Mouse (Mus musculus) CH12.LX (cell line): ENCODE measurements around the gene Ap1ar. TPM values are rescaled to one million over a fixed set of nuclear protein-coding genes. Genes with fewer than 3 reads are reported as not detected.

ENCODE experiments used
- DNase-seq: peaks from one replicate; pipeline ENCODE4 v3.0.0-alpha.2; 2013; ENCODE audit errors: extremely low read depth
- H3K27ac ChIP-seq: 2 replicates; pipeline ENCODE4 v1.5.1; 2012; ENCODE audit warnings: low read depth, mild to moderate bottlenecking, control low read depth, moderate library complexity; ENCODE audit not compliant: insufficient read depth
- H3K27me3 ChIP-seq: replicated peaks from 2 replicates; pipeline ENCODE3; 2012; ENCODE audit warnings: inconsistent platforms
- H3K36me3 ChIP-seq, 2 experiments: replicated peaks in 1 of 2; 2 replicates each; pipeline versions ENCODE3 to v1.6.1; 2012; ENCODE audit warnings: inconsistent platforms in 1 of 2, low read length in 1 of 2, mild to moderate bottlenecking in 1 of 2, mixed read lengths in 1 of 2, moderate library complexity in 1 of 2; ENCODE audit not compliant: control insufficient read depth in 1 of 2, insufficient read depth in 1 of 2
- H3K4me1 ChIP-seq, 2 experiments: 2 replicates each; pipeline ENCODE4 v1.6.1; 2012; ENCODE audit warnings: inconsistent platforms in 1 of 2, moderate library complexity in 1 of 2; ENCODE audit not compliant: insufficient read depth in 2 of 2, control insufficient read depth in 1 of 2
- H3K4me2 ChIP-seq: 2 replicates; pipeline ENCODE4 v1.6.1; 2012; ENCODE audit warnings: low read depth, mild to moderate bottlenecking, control low read depth; ENCODE audit not compliant: poor library complexity, insufficient read depth, severe bottlenecking
- H3K4me3 ChIP-seq, 3 experiments: fragments of 150-350 bp in 1 of 3; sonication (generic) in 1 of 3; replicated peaks in 1 of 3; 2 replicates each; pipeline versions ENCODE3 to v1.5.1; 2011 to 2012; ENCODE audit warnings: low read depth in 2 of 3, low read length in 2 of 3, mild to moderate bottlenecking in 2 of 3, moderate library complexity in 2 of 3, control low read depth in 1 of 3, improper control_type of control experiment in 1 of 3, inconsistent platforms in 1 of 3, mixed read lengths in 1 of 3; ENCODE audit not compliant: poor library complexity in 1 of 3
- H3K79me2 ChIP-seq: replicated peaks from 2 replicates; pipeline ENCODE4 v1.6.1; 2012; ENCODE audit warnings: mild to moderate bottlenecking, moderate library complexity; ENCODE audit not compliant: control insufficient read depth, poor library complexity, insufficient read depth, severe bottlenecking; ENCODE audit errors: extremely low read depth
- H3K9ac ChIP-seq: 2 replicates; pipeline ENCODE4 v1.6.1; 2012; ENCODE audit warnings: low read depth, mild to moderate bottlenecking, control low read depth, moderate library complexity; ENCODE audit not compliant: insufficient read depth
- H3K9me3 ChIP-seq: replicated peaks from 2 replicates; pipeline ENCODE3; 2012; ENCODE audit warnings: low read length, inconsistent platforms, mixed read lengths
- CTCF ChIP-seq, 2 experiments: IDR thresholded peaks in 1 of 2; conservative IDR thresholded peaks in 1 of 2; 2 replicates each; pipeline ENCODE4 v1.5.1; 2011 to 2012; ENCODE audit warnings: low read depth in 2 of 2, low read length in 2 of 2, improper control_type of control experiment in 1 of 2, inconsistent platforms in 1 of 2, mild to moderate bottlenecking in 1 of 2, moderate library complexity in 1 of 2
- E2F4 ChIP-seq: IDR thresholded peaks from 2 replicates; pipeline ENCODE4 v1.6.1; 2011; ENCODE audit warnings: low read depth, low read length, improper control_type of control experiment; ENCODE audit not compliant: insufficient replicate concordance
- ELF1 ChIP-seq: IDR thresholded peaks from 2 replicates; pipeline ENCODE4 v1.6.1; 2014; ENCODE audit warnings: low read depth, mild to moderate bottlenecking, inconsistent platforms, low read length, improper control_type of control experiment
- ETS1 ChIP-seq: conservative IDR thresholded peaks from 2 replicates; pipeline ENCODE4 v1.6.1; 2012; ENCODE audit warnings: low read depth, mild to moderate bottlenecking, inconsistent platforms, low read length, improper control_type of control experiment, moderate library complexity
- GABPA ChIP-seq: IDR thresholded peaks from 2 replicates; pipeline ENCODE4 v1.6.1; 2012; ENCODE audit warnings: low read depth, low read length, improper control_type of control experiment, inconsistent platforms; ENCODE audit not compliant: insufficient replicate concordance
- JUN ChIP-seq: IDR thresholded peaks from 2 replicates; pipeline ENCODE4 v1.6.1; 2011; ENCODE audit warnings: low read depth, mild to moderate bottlenecking, low read length, improper control_type of control experiment, moderate library complexity; ENCODE audit not compliant: insufficient read depth
- JUND ChIP-seq: conservative IDR thresholded peaks from 2 replicates; pipeline ENCODE4 v1.6.1; 2011; ENCODE audit warnings: low read depth, low read length, improper control_type of control experiment
- MAFK ChIP-seq: IDR thresholded peaks from 2 replicates; pipeline ENCODE4 v1.6.1; 2011; ENCODE audit warnings: low read length, improper control_type of control experiment; ENCODE audit not compliant: insufficient replicate concordance
- MAX ChIP-seq: IDR thresholded peaks from 2 replicates; pipeline ENCODE4 v1.6.1; 2011; ENCODE audit warnings: low read length, improper control_type of control experiment
- MAZ ChIP-seq: IDR thresholded peaks from 2 replicates; pipeline ENCODE4 v1.6.1; 2012; ENCODE audit warnings: low read depth, mild to moderate bottlenecking, inconsistent platforms, low read length, improper control_type of control experiment, moderate library complexity
- MEF2A ChIP-seq: IDR thresholded peaks from 2 replicates; pipeline ENCODE4 v1.6.1; 2014; ENCODE audit warnings: low read depth, mild to moderate bottlenecking, inconsistent platforms, low read length, improper control_type of control experiment, borderline replicate concordance
- MYC ChIP-seq: IDR thresholded peaks from 2 replicates; pipeline ENCODE4 v1.6.1; 2011; ENCODE audit warnings: low read depth, mild to moderate bottlenecking, improper control_type of control experiment, low read length
- NELFE ChIP-seq: IDR thresholded peaks from 2 replicates; pipeline ENCODE4 v1.6.1; 2011; ENCODE audit warnings: low read depth, low read length, improper control_type of control experiment
- NRF1 ChIP-seq: IDR thresholded peaks from 2 replicates; pipeline ENCODE4 v1.6.1; 2014; ENCODE audit warnings: low read depth, mild to moderate bottlenecking, inconsistent platforms, low read length, improper control_type of control experiment, moderate library complexity
- RAD21 ChIP-seq: IDR thresholded peaks from 2 replicates; pipeline ENCODE4 v1.6.1; 2011; ENCODE audit warnings: low read depth, mild to moderate bottlenecking, low read length, improper control_type of control experiment, moderate library complexity
- RCOR1 ChIP-seq: conservative IDR thresholded peaks from 2 replicates; pipeline ENCODE4 v1.6.1; 2012; ENCODE audit warnings: low read depth, mild to moderate bottlenecking, inconsistent platforms, low read length, improper control_type of control experiment
- SIN3A ChIP-seq: IDR thresholded peaks from 2 replicates; pipeline ENCODE4 v1.6.1; 2012; ENCODE audit warnings: low read length, improper control_type of control experiment, inconsistent platforms
- SMC3 ChIP-seq: IDR thresholded peaks from 2 replicates; pipeline ENCODE4 v1.6.1; 2011; ENCODE audit warnings: low read depth, low read length, improper control_type of control experiment
- TBP ChIP-seq: conservative IDR thresholded peaks from 2 replicates; pipeline ENCODE4 v1.6.1; 2011; ENCODE audit warnings: low read depth, low read length, improper control_type of control experiment
- UBTF ChIP-seq: IDR thresholded peaks from 2 replicates; pipeline ENCODE4 v1.6.1; 2012; ENCODE audit warnings: low read depth, mild to moderate bottlenecking, inconsistent platforms, low read length, improper control_type of control experiment, moderate library complexity
- USF2 ChIP-seq: conservative IDR thresholded peaks from 2 replicates; pipeline ENCODE4 v1.6.1; 2011; ENCODE audit warnings: low read depth, low read length, improper control_type of control experiment
- ZC3H11A ChIP-seq: IDR thresholded peaks from 2 replicates; pipeline ENCODE4 v1.6.1; 2012; ENCODE audit warnings: low read depth, mild to moderate bottlenecking, inconsistent platforms, low read length, improper control_type of control experiment
- ZKSCAN1 ChIP-seq: IDR thresholded peaks from 2 replicates; pipeline ENCODE4 v1.6.1; 2012; ENCODE audit warnings: low read depth, inconsistent platforms, low read length, improper control_type of control experiment, borderline replicate concordance
- ZMIZ1 ChIP-seq: IDR thresholded peaks from 2 replicates; pipeline ENCODE4 v1.6.1; 2012; ENCODE audit warnings: low read depth, mild to moderate bottlenecking, inconsistent platforms, low read length, improper control_type of control experiment
- dilution Hi-C: fragments of 300-500 bp; cut with MboI; formaldehyde crosslinking; loops from 2 replicates; pipeline ENCODE4 v1.14.3; 2020; ENCODE audit warnings: low sequenced_read_pairs; ENCODE audit not compliant: extremely low pct_unique_long_range_greater_than_20kb, extremely low pct_ligation_motif_present
- in situ Hi-C: fragments of 300-500 bp; cut with MboI; formaldehyde crosslinking; loops from 3 replicates; pipeline ENCODE4 v1.14.3; 2019; ENCODE audit warnings: low sequenced_read_pairs, low pct_ligation_motif_present, low pct_unique_long_range_greater_than_20kb, mixed read lengths
- polyA plus RNA-seq: library from polyadenylated mRNA; unstranded; fragments of >175 nt; gene quantifications from 2 replicates; pipeline ENCODE4 v1.2.1, GENCODE M21; 2012; ENCODE audit warnings: low read depth; ENCODE audit not compliant: insufficient read length
- total RNA-seq, 2 experiments: library from RNA; depleted of rRNA; stranded (reverse); fragments of 300-350 nt in 1 of 2; fragments of >200 nt in 1 of 2; gene quantifications; 2 replicates each; pipeline ENCODE4 v1.2.3; 2012 to 2014

Ap1ar gene
- total and polyA plus RNA-seq, 3 experiments: 45.8 to 64.4 (median 51.2) TPM

GRCm38 (mm10) chr3:127759212-127759611 lies 78.1 kb downstream of the Ap1ar start:
- Histone ChIP-seq H3K4me3 (no peak overlapping the region), H3K27me3 (no peaks in the 10 kb centered on the region), H3K79me2 (no peaks in the 10 kb centered on the region), H3K4me2 (peak overlapping the region; percentile 83), H3K9me3 (no peaks in the 10 kb centered on the region), H3K36me3 (no peaks in the 10 kb centered on the region), H3K9ac (no peak overlapping the region), H3K4me1 (peaks cover 0 to 9% of the 10 kb centered on the region in 2 experiments; a peak in 2 of 4 replicates), H3K27ac (no peak overlapping the region)
- dilution Hi-C loops: no loop called here
- no peak for TF ChIP-seq E2F4
- TF ChIP-seq RCOR1: no peak
- TF ChIP-seq MEF2A: no peak
- no peak for TF ChIP-seq MAFK
- peak; percentile 86 for TF ChIP-seq RAD21
- no peak for TF ChIP-seq TBP
- TF ChIP-seq JUND: peak; percentile 55
- no peak for TF ChIP-seq ELF1
- TF ChIP-seq MAZ: no peak
- peak; percentile 11; the same call in 1 of the 2 replicates for TF ChIP-seq ZC3H11A
- TF ChIP-seq ZMIZ1: no peak
- TF ChIP-seq SMC3: peak; percentile 72
- no peak for TF ChIP-seq NRF1
- no peak for TF ChIP-seq GABPA
- TF ChIP-seq UBTF: no peak
- peak in 1 of 2 experiments; percentile 90; a peak in 2 of 4 replicates for TF ChIP-seq CTCF (conservative IDR thresholded peaks at IDR 0.05 in 1 of 2, IDR thresholded peaks at IDR 0.05 in 1 of 2; ENCODE audit: low read depth in 2 of 2, low read length in 2 of 2)
- TF ChIP-seq ETS1: no peak
- in situ Hi-C loops: loop anchor here (25.0 kb wide), 1 partner anchor 178 kb away; no protein-coding TSS in a partner anchor
- peak; percentile 58 for DNase-seq

GRCm38 (mm10) chr3:127758806-127759205 lies 78.5 kb downstream of the Ap1ar start:
- no peak for DNase-seq
- Histone ChIP-seq H3K9ac (no peak overlapping the region), H3K4me2 (peak overlapping the region; percentile 83; the same call in 1 of the 2 replicates), H3K36me3 (no peaks in the 10 kb centered on the region), H3K4me1 (peaks cover 0 to 9% of the 10 kb centered on the region in 2 experiments; a peak in 2 of 4 replicates), H3K79me2 (no peaks in the 10 kb centered on the region), H3K27me3 (no peaks in the 10 kb centered on the region), H3K9me3 (no peaks in the 10 kb centered on the region), H3K4me3 (no peak overlapping the region), H3K27ac (no peak overlapping the region)
- in situ Hi-C loops (loop anchor here (25.0 kb wide), 1 partner anchor 178 kb away; no protein-coding TSS in a partner anchor), dilution Hi-C loops (no loop called here)
- TF ChIP-seq ZKSCAN1: no peak
- TF ChIP-seq MAX: no peak
- no peak for TF ChIP-seq USF2
- TF ChIP-seq SIN3A: no peak
- TF ChIP-seq MAZ: no peak
- TF ChIP-seq NELFE: no peak
- no peak for TF ChIP-seq JUND
- no peak for TF ChIP-seq MYC
- no peak for TF ChIP-seq JUN
- TF ChIP-seq ETS1: no peak
- no peak for TF ChIP-seq MEF2A
- no peak for TF ChIP-seq SMC3
